Mouse (Mus musculus): ENCODE measurements at regions not wholly inside any gene's neighbourhood (a gene's known extent, or its start where the extent isn't known, plus 50 kb on each side); places are given as distances from the start of the nearest gene placed in this dataset.

- DNase-seq (ENCODE audit: low spot score in 2 of 2), result peak in 1 of 2 experiments; percentile 16
These were observed 206.8 kb upstream of the Daam1 start for GRCm38 (mm10) chr12:71624076-71624475.

GRCm38 (mm10) chr12:71624676-71625075 is 206.2 kb upstream of the Daam1 start:
- no peak for DNase-seq (ENCODE audit: low spot score in 2 of 2)

GRCm38 (mm10) chr12:71625115-71625514 is 205.8 kb upstream of the Daam1 start:
- DNase-seq (ENCODE audit: low spot score in 2 of 2), result no peak

- DNase-seq (ENCODE audit: low spot score in 2 of 2), result no peak
These were observed 204.1 kb upstream of the Daam1 start for GRCm38 (mm10) chr12:71626801-71627200.

GRCm38 (mm10) chr12:71627421-71628339 is 203.2 kb upstream of the Daam1 start:
- no peak for DNase-seq (ENCODE audit: low spot score in 2 of 2)

GRCm38 (mm10) chr12:71628340-71628738 is 202.5 kb upstream of the Daam1 start:
- DNase-seq (ENCODE audit: low spot score in 2 of 2), result no peak

GRCm38 (mm10) chr12:71628796-71629195 is 202.1 kb upstream of the Daam1 start:
- no peak for DNase-seq (ENCODE audit: low spot score in 2 of 2)

GRCm38 (mm10) chr12:71630386-71630785 is 200.5 kb upstream of the Daam1 start:
- DNase-seq (ENCODE audit: low spot score in 2 of 2), result no peak

- DNase-seq (ENCODE audit: low spot score in 2 of 2), result no peak
These were observed 194.6 kb upstream of the Daam1 start for GRCm38 (mm10) chr12:71636300-71636699.

GRCm38 (mm10) chr12:71637248-71637647 is 193.6 kb upstream of the Daam1 start:
- no peak for DNase-seq (ENCODE audit: low spot score in 2 of 2)

- DNase-seq (ENCODE audit: low spot score in 2 of 2), result no peak
These were observed 192.6 kb upstream of the Daam1 start for GRCm38 (mm10) chr12:71638246-71638645.

- no peak for DNase-seq (ENCODE audit: low spot score in 2 of 2)
These were observed 190.8 kb upstream of the Daam1 start for GRCm38 (mm10) chr12:71640058-71640501.

- no peak for DNase-seq (ENCODE audit: low spot score in 2 of 2)
These were observed 189.4 kb upstream of the Daam1 start for GRCm38 (mm10) chr12:71641486-71641885.

- no peak for DNase-seq (ENCODE audit: low spot score in 2 of 2)
These were observed 188.0 kb upstream of the Daam1 start for GRCm38 (mm10) chr12:71642797-71643337.

GRCm38 (mm10) chr12:71651251-71651650 is 179.6 kb upstream of the Daam1 start:
- DNase-seq (ENCODE audit: low spot score in 2 of 2), result no peak

- peak; percentile 60 to 76 for DNase-seq (ENCODE audit: low spot score in 2 of 2)
These were observed 137.4 kb upstream of the Daam1 start for GRCm38 (mm10) chr12:71693346-71694038.

- peak; percentile 56 to 63 for DNase-seq (ENCODE audit: low spot score in 2 of 2)
These were observed 129.1 kb upstream of the Daam1 start for GRCm38 (mm10) chr12:71701753-71702152.

GRCm38 (mm10) chr12:71702181-71702580 is 128.7 kb upstream of the Daam1 start:
- DNase-seq (ENCODE audit: low spot score in 2 of 2), result no peak

GRCm38 (mm10) chr12:71703146-71703902 is 127.6 kb upstream of the Daam1 start:
- DNase-seq (ENCODE audit: low spot score in 2 of 2), result no peak

GRCm38 (mm10) chr12:71704431-71704830 is 126.4 kb upstream of the Daam1 start:
- DNase-seq (ENCODE audit: low spot score in 2 of 2), result no peak

GRCm38 (mm10) chr12:71707727-71708369 is 123.0 kb upstream of the Daam1 start:
- peak; percentile 77 to 83 for DNase-seq (ENCODE audit: low spot score in 2 of 2)

Measured in frontal cortex, postnatal 36 days (tissue).